8 mouse cellular contexts compared by ENCODE assay signal in the genomic region with DNA sequence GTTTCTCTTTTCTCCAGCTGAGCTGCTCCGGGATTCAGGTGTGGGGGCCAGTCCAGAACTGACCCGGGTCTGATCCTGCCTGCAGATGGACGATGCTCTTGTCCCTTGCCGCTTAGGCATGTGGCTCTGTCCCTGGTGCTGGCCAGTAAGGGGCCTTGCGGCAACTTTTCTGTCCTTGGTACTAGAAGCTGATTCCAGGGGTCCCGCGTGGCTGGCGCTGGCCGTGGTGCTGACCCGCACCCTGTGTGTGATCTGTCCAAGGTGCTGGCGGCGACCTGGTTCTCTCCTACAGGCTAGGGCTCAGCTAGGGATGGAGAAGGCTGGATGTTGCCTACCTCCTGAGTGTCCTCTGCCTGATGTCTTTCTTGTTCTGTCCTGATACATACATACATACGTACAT. TPM values are rescaled to one million over a fixed set of nuclear protein-coding genes. Genes with fewer than 3 reads are reported as not detected.
DNase-seq lines count a peak whose midpoint lies in the region; ATAC-seq lines count a peak whose summit lies in the region.

No protein-coding gene starts in this region.

- 16% methylated on average over 13 of the region's 13 CpGs for whole genome bisulfite sequencing in intestine, embryonic 14.5 days

- no peak overlapping the region for H3K4me2 ChIP-seq in intestine, embryonic 14.5 days (ENCODE audit: low read length)

- H3K4me3 ChIP-seq in intestine, embryonic 14.5 days (ENCODE audit: low read depth, low read length) = no peak overlapping the region

- H3K4me1 ChIP-seq in intestine, embryonic 14.5 days (replicated peaks; ENCODE audit: control insufficient read depth, insufficient read depth, low read length) = no peaks in the 10 kb centered on the region

- peak; percentile 88 for DNase-seq in kidney, postnatal 10 days
- no peak for DNase-seq in kidney, adult 8-10 months
- peak; percentile 53 to 66 for DNase-seq in adrenal gland, postnatal 36 days
- DNase-seq in intestine, embryonic 14.5 days (ENCODE audit: low spot score) = peak; percentile 97
- DNase-seq in ovary, adult 18-20 months (ENCODE audit: low spot score) = peak; percentile 58
- no peak for DNase-seq in layer of hippocampus, postnatal 36 days
- DNase-seq in left cerebral cortex, postnatal 36 days (ENCODE audit: low spot score in 2 of 2) = no peak
- DNase-seq in cerebellum, adult 11 months = no peak

- no peak overlapping the region for H3K9ac ChIP-seq in intestine, embryonic 14.5 days (ENCODE audit: low read length)

- H3K27me3 ChIP-seq in intestine, embryonic 14.5 days (replicated peaks; ENCODE audit: control insufficient read depth, insufficient read depth, low read length) = no peaks in the 10 kb centered on the region

- no peak overlapping the region for H3K27ac ChIP-seq in intestine, embryonic 14.5 days (ENCODE audit: low read depth)

- H3K9me3 ChIP-seq in intestine, embryonic 14.5 days (ENCODE audit: control insufficient read depth, low read length) = no peaks in the 10 kb centered on the region

- intact Hi-C loops in left cerebral cortex, postnatal 36 days (cut with DNase I) = no loop called here

- ATAC-seq in intestine, embryonic 14.5 days (replicated peaks; ENCODE audit: low FRiP score, low TSS enrichment, low read depth) = peak; percentile 55

- peaks cover 54% of the 10 kb centered on the region for H3K36me3 ChIP-seq in intestine, embryonic 14.5 days (ENCODE audit: control insufficient read depth, insufficient read depth, low read length)

RNA-seq across cellular contexts. Expression of a gene that starts 3.8 kb away (rescaled TPM):
- total RNA-seq in adrenal gland, postnatal 36 days (2021) = under 1 TPM; 0.23 TPM
- 0.38 and 0.43 TPM in 2 replicates for polyA plus RNA-seq in intestine, embryonic 14.5 days (2014; fragmentation: Nextera tagmentation; extraction: Ambion mirVana)
- total RNA-seq in layer of hippocampus, postnatal 36 days (2021) = under 1 TPM; 0.15 to 0.48 TPM
- under 1 TPM; 0.11 to 0.15 TPM for total RNA-seq in left cerebral cortex, postnatal 36 days (2021)

RNA-seq across cellular contexts. Expression of a gene that starts 9.9 kb away (rescaled TPM):
- total RNA-seq in adrenal gland, postnatal 36 days (2021) = 10 to 100 TPM in 1 of 2 experiments, 1 to 10 TPM in 1; 9.7 to 21.8 TPM
- 20.5 and 21.4 TPM in 2 replicates for polyA plus RNA-seq in intestine, embryonic 14.5 days (2014; fragmentation: Nextera tagmentation; extraction: Ambion mirVana)
- total RNA-seq in layer of hippocampus, postnatal 36 days (2021) = 10 to 100 TPM; 24.5 to 24.9 TPM
- 10 to 100 TPM; 31.2 to 35.2 TPM for total RNA-seq in left cerebral cortex, postnatal 36 days (2021)

RNA-seq across cellular contexts. Expression of a gene that starts 10.0 kb away (rescaled TPM):
- total RNA-seq in adrenal gland, postnatal 36 days (2021) = 10 to 100 TPM; 30.1 to 34.7 TPM
- 69.3 and 76.4 TPM in 2 replicates for polyA plus RNA-seq in intestine, embryonic 14.5 days (2014; fragmentation: Nextera tagmentation; extraction: Ambion mirVana)
- total RNA-seq in layer of hippocampus, postnatal 36 days (2021) = 10 to 100 TPM; 35.7 to 36.9 TPM
- 10 to 100 TPM; 33.2 to 34.0 TPM for total RNA-seq in left cerebral cortex, postnatal 36 days (2021)

RNA-seq across cellular contexts. Expression of a gene that starts 12.1 kb away (rescaled TPM):
- 10 to 100 TPM; 61.2 to 61.7 TPM for total RNA-seq in adrenal gland, postnatal 36 days (2021)
- polyA plus RNA-seq in intestine, embryonic 14.5 days (2014; fragmentation: Nextera tagmentation; extraction: Ambion mirVana) = 7.3 and 7.8 TPM in 2 replicates
- total RNA-seq in layer of hippocampus, postnatal 36 days (2021) = 10 to 100 TPM; 75.6 to 76.6 TPM
- total RNA-seq in left cerebral cortex, postnatal 36 days (2021) = 10 to 100 TPM; 85.8 to 91.7 TPM

RNA-seq across cellular contexts. Expression of a gene that starts 19.8 kb away (rescaled TPM):
- total RNA-seq in adrenal gland, postnatal 36 days (2021) = 10 to 100 TPM; 40.2 to 47.0 TPM
- polyA plus RNA-seq in intestine, embryonic 14.5 days (2014; fragmentation: Nextera tagmentation; extraction: Ambion mirVana) = 60.0 and 73.3 TPM in 2 replicates
- total RNA-seq in layer of hippocampus, postnatal 36 days (2021) = 1 to 10 TPM; 5.6 to 8.1 TPM
- total RNA-seq in left cerebral cortex, postnatal 36 days (2021) = 10 to 100 TPM in 1 of 2 experiments, 1 to 10 TPM in 1; 5.8 to 10.3 TPM

Comparison
In these comparisons a context has a peak if more than half of its experiments do, and no peak if none do; other contexts are left out.
1. DNase-seq: peak in kidney, postnatal 10 days (single experiment), adrenal gland, postnatal 36 days (2 of 2), intestine, embryonic 14.5 days (single experiment) and ovary, adult 18-20 months (single experiment); none in kidney, adult 8-10 months (0 of 2), layer of hippocampus, postnatal 36 days (0 of 2), left cerebral cortex, postnatal 36 days (0 of 2) and cerebellum, adult 11 months (single experiment).